36 mouse cellular contexts compared by ENCODE assay signal in genomic region chr2:106346781-106347180, GRCm38 (mm10).
"Had no signal": no experiment of that assay in that cellular context is flagged by ENCODE, and none has a peak within 500 bp of the region (broad histone marks: within the 10 kb centered on the region; RNA-seq: fewer than 3 reads in every experiment).

No protein-coding gene starts in this region.

- H3K4me2 ChIP-seq: heart, embryonic 11.5 days; heart, embryonic 12.5 days; heart, embryonic 13.5 days; heart, embryonic 15.5 days; hindbrain, embryonic 12.5 days; hindbrain, embryonic 13.5 days; hindbrain, embryonic 14.5 days; hindbrain, embryonic 15.5 days; intestine, embryonic 15.5 days; kidney, embryonic 15.5 days had no signal

- H3K9ac ChIP-seq: heart, embryonic 12.5 days; heart, embryonic 13.5 days; heart, embryonic 15.5 days; hindbrain, embryonic 12.5 days; hindbrain, embryonic 13.5 days; hindbrain, embryonic 14.5 days; hindbrain, embryonic 15.5 days; intestine, embryonic 15.5 days; kidney, embryonic 15.5 days had no signal

- H3K4me3 ChIP-seq: heart, adult 2 months; heart, embryonic 10.5 days; heart, embryonic 12.5 days; heart, embryonic 13.5 days; heart, embryonic 15.5 days; hindbrain, embryonic 10.5 days; hindbrain, embryonic 12.5 days; hindbrain, embryonic 13.5 days; hindbrain, embryonic 15.5 days; intestine, embryonic 15.5 days; kidney, embryonic 15.5 days; layer of hippocampus, adult 2 months had no signal

- ATAC-seq: hindbrain, embryonic 16.5 days; hindbrain, postnatal 0 days; inflammation-experienced regulatory T-cells, adult 6 months; intestine, embryonic 15.5 days; intestine, embryonic 16.5 days; intestine, postnatal 0 days had no signal

- DNase-seq: heart, adult 18-20 months; heart, adult 2 months; heart, postnatal 10 days; heart, postnatal 14 days; heart, postnatal 36 days; heart, postnatal 4 days; kidney, adult 11 months; kidney, adult 18-20 months; kidney, adult 2 months; kidney, adult 8-10 months; kidney, adult 9 months; kidney, postnatal 10 days; kidney, postnatal 14 days; kidney, postnatal 25 days; kidney, postnatal 36 days; kidney, postnatal 4 days; layer of hippocampus, adult 9-11 months had no signal

- H3K27ac ChIP-seq: heart, adult 2 months; heart, embryonic 10.5 days; heart, embryonic 13.5 days; heart, embryonic 15.5 days; hindbrain, embryonic 10.5 days; hindbrain, embryonic 12.5 days; hindbrain, embryonic 13.5 days; hindbrain, embryonic 14.5 days; hindbrain, embryonic 15.5 days; hindbrain, postnatal 0 days; intestine, embryonic 15.5 days; kidney, embryonic 15.5 days; kidney, postnatal 0 days; layer of hippocampus, adult 2 months had no signal

- H3K36me3 ChIP-seq: heart, embryonic 10.5 days; heart, embryonic 12.5 days; heart, embryonic 13.5 days; heart, embryonic 15.5 days; hindbrain, embryonic 10.5 days; hindbrain, embryonic 12.5 days; hindbrain, embryonic 13.5 days; hindbrain, embryonic 15.5 days; intestine, embryonic 15.5 days; kidney, embryonic 15.5 days had no signal

- H3K27me3 ChIP-seq: heart, embryonic 12.5 days; heart, embryonic 13.5 days; heart, embryonic 15.5 days; hindbrain, embryonic 12.5 days; hindbrain, embryonic 13.5 days; hindbrain, embryonic 15.5 days; intestine, embryonic 15.5 days; kidney, embryonic 15.5 days had no signal

- H3K4me1 ChIP-seq: heart, embryonic 10.5 days; heart, embryonic 12.5 days; heart, embryonic 13.5 days; heart, embryonic 15.5 days; hindbrain, embryonic 10.5 days; hindbrain, embryonic 12.5 days; hindbrain, embryonic 13.5 days; hindbrain, embryonic 15.5 days; intestine, embryonic 15.5 days; kidney, embryonic 15.5 days had no signal

- H3K9me3 ChIP-seq: heart, embryonic 10.5 days; heart, embryonic 12.5 days; heart, embryonic 13.5 days; heart, embryonic 15.5 days; hindbrain, embryonic 10.5 days; hindbrain, embryonic 12.5 days; hindbrain, embryonic 13.5 days; hindbrain, embryonic 15.5 days; intestine, embryonic 15.5 days; kidney, embryonic 15.5 days had no signal
